In the genomic region with DNA sequence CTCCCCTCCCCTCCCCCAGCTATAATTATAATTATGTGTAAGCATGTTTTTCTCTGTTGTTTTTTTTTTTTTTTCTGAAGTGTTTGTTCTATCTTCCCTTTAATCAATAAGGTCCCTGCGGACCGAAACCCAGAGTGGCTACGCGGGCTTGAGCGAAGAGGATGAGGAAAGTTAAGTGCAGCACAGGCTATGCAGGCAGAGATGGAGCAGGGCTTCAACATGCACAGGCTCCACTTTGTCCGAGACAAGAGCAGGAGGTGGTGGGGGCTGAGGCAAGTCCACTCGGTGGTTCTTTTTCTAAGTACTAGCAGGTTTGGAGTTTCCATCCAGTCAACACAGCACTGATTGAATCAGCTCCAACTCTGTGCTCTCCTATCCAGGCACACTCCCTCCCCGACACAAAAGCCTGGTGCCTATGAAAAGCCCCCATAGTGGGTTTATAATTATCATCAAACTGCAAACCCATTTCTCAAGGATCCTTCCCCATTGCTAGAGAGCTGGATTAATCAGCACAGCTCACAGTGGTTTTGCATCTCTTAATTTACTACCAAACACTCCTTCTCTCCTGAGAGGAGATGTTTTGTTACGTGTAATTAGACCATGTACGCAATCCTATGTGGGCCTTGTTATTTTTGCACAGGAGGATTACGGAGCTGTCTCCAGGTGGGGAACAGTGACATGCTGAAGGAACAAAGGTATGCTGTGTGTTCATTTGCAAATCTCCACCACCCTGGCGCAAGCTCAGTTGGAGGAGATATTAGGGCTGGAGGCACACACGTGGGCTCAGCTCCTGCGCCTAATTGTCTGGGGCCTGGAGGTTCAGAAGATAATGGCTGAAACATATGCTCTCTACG, we compare ENCODE assay signal across 26 mouse cellular contexts. TPM values are rescaled to one million over a fixed set of nuclear protein-coding genes. Genes with fewer than 3 reads are reported as not detected.
A peak's percentile ranks its signal among the peaks of the same experiment; 100 is the strongest.
DNase-seq lines count a peak whose midpoint lies in the region; ATAC-seq and TF ChIP-seq lines count a peak whose summit lies in the region.
"Had no signal": no experiment of that assay in that cellular context is flagged by ENCODE, and none has a peak within 500 bp of the region (broad histone marks: within the 10 kb centered on the region; RNA-seq: fewer than 3 reads in every experiment).

No protein-coding gene starts in this region.

- intact Hi-C loops in left cerebral cortex, postnatal 14 days (cut with DNase I) = no loop called here

- WGBS in forebrain, embryonic 10.5 days = 59% methylated on average over 15 of the region's 15 CpGs
- WGBS in forebrain, postnatal 0 days = 44% methylated on average over 15 of the region's 15 CpGs
- WGBS in midbrain, embryonic 13.5 days = 51% methylated on average over 15 of the region's 15 CpGs
- 54% methylated on average over 15 of the region's 15 CpGs for WGBS in midbrain, postnatal 0 days
- 61% methylated on average over 15 of the region's 15 CpGs for WGBS in embryonic facial prominence, embryonic 14.5 days
- 60% methylated on average over 15 of the region's 15 CpGs for WGBS in hindbrain, embryonic 15.5 days

- H3K9ac ChIP-seq in forebrain, postnatal 0 days = no peak overlapping the region
- no peak overlapping the region for H3K9ac ChIP-seq in midbrain, embryonic 13.5 days (replicated peaks)
- H3K9ac ChIP-seq in midbrain, postnatal 0 days (replicated peaks; ENCODE audit: low read length, poor library complexity, severe bottlenecking) = no peak overlapping the region
- H3K9ac ChIP-seq in embryonic facial prominence, embryonic 14.5 days (ENCODE audit: low read depth, low read length) = no peak overlapping the region
- H3K9ac ChIP-seq in hindbrain, embryonic 15.5 days = no peak overlapping the region
- H3K9ac ChIP-seq: heart, embryonic 12.5 days; liver, embryonic 15.5 days; lung, embryonic 15.5 days had no signal

- H3K4me3 ChIP-seq in forebrain, embryonic 10.5 days = no peak overlapping the region
- H3K4me3 ChIP-seq in forebrain, postnatal 0 days (ENCODE audit: low read depth, low read length) = no peak overlapping the region
- no peak overlapping the region for H3K4me3 ChIP-seq in midbrain, embryonic 13.5 days (replicated peaks)
- no peak overlapping the region for H3K4me3 ChIP-seq in midbrain, postnatal 0 days (ENCODE audit: low read depth, low read length)
- no peak overlapping the region for H3K4me3 ChIP-seq in embryonic facial prominence, embryonic 14.5 days (ENCODE audit: low read depth, low read length)
- H3K4me3 ChIP-seq in hindbrain, embryonic 15.5 days = no peak overlapping the region
- H3K4me3 ChIP-seq: heart, embryonic 12.5 days; left cerebral cortex, adult 2 months; limb, embryonic 10.5 days; liver, embryonic 15.5 days; lung, embryonic 15.5 days; myocyte had no signal

- no peaks in the 10 kb centered on the region for H3K36me3 ChIP-seq in forebrain, embryonic 10.5 days (replicated peaks)
- H3K36me3 ChIP-seq in forebrain, postnatal 0 days (ENCODE audit: insufficient read depth) = no peaks in the 10 kb centered on the region
- H3K36me3 ChIP-seq in midbrain, embryonic 13.5 days = no peaks in the 10 kb centered on the region
- H3K36me3 ChIP-seq in midbrain, postnatal 0 days (ENCODE audit: insufficient read depth, low read length) = no peaks in the 10 kb centered on the region
- H3K36me3 ChIP-seq in embryonic facial prominence, embryonic 14.5 days (ENCODE audit: control insufficient read depth, insufficient read depth, low read length) = no peaks in the 10 kb centered on the region
- H3K36me3 ChIP-seq in hindbrain, embryonic 15.5 days = no peaks in the 10 kb centered on the region
- H3K36me3 ChIP-seq: heart, embryonic 12.5 days; limb, embryonic 10.5 days; liver, embryonic 15.5 days; lung, embryonic 15.5 days had no signal

- no peaks in the 10 kb centered on the region; the same call in 1 of the 2 replicates for H3K27me3 ChIP-seq in forebrain, embryonic 10.5 days (ENCODE audit: poor library complexity, severe bottlenecking)
- H3K27me3 ChIP-seq in forebrain, postnatal 0 days (ENCODE audit: insufficient read depth, low read length) = no peaks in the 10 kb centered on the region
- H3K27me3 ChIP-seq in midbrain, embryonic 13.5 days = no peaks in the 10 kb centered on the region
- H3K27me3 ChIP-seq in midbrain, postnatal 0 days (ENCODE audit: insufficient read depth, low read length) = no peaks in the 10 kb centered on the region
- H3K27me3 ChIP-seq in embryonic facial prominence, embryonic 14.5 days (replicated peaks; ENCODE audit: control insufficient read depth, insufficient read depth, low read length) = no peaks in the 10 kb centered on the region
- no peaks in the 10 kb centered on the region for H3K27me3 ChIP-seq in hindbrain, embryonic 15.5 days
- H3K27me3 ChIP-seq: heart, embryonic 12.5 days; liver, embryonic 15.5 days; lung, embryonic 15.5 days had no signal

- H3K4me2 ChIP-seq in forebrain, postnatal 0 days (ENCODE audit: low read depth) = no peak overlapping the region
- 0 out of 2 replicates have a peak overlapping the region, but pooled peaks have one; percentile 5 for H3K4me2 ChIP-seq in midbrain, embryonic 13.5 days (replicated peaks)
- H3K4me2 ChIP-seq in midbrain, postnatal 0 days (ENCODE audit: low read depth, low read length, poor library complexity, severe bottlenecking) = no peak overlapping the region
- no peak overlapping the region for H3K4me2 ChIP-seq in embryonic facial prominence, embryonic 14.5 days (ENCODE audit: low read depth, low read length)
- H3K4me2 ChIP-seq in hindbrain, embryonic 15.5 days = no peak overlapping the region
- H3K4me2 ChIP-seq: heart, embryonic 12.5 days; liver, embryonic 15.5 days; lung, embryonic 15.5 days had no signal

- no peak for ATAC-seq in forebrain, postnatal 0 days
- ATAC-seq in midbrain, embryonic 13.5 days = peak; percentile 82
- no peak for ATAC-seq in midbrain, postnatal 0 days (ENCODE audit: low FRiP score)
- peak; percentile 91 for ATAC-seq in embryonic facial prominence, embryonic 14.5 days (ENCODE audit: low read depth)
- no peak for ATAC-seq in hindbrain, embryonic 15.5 days (ENCODE audit: low FRiP score, low read depth)
- ATAC-seq: intestine, postnatal 0 days had no signal

- no peak for DNase-seq in forebrain, embryonic 10.5 days (ENCODE audit: extremely low spot score, low spot score)
- no peak for DNase-seq in forebrain, postnatal 0 days
- DNase-seq in midbrain, postnatal 0 days (ENCODE audit: low spot score) = no peak
- peak; percentile 47 for DNase-seq in embryonic facial prominence, embryonic 14.5 days (ENCODE audit: low spot score)
- DNase-seq in left cerebral cortex, postnatal 14 days (ENCODE audit: low spot score in 2 of 2) = no peak
- DNase-seq in layer of hippocampus, postnatal 14 days (ENCODE audit: low spot score in 2 of 2) = no peak
- DNase-seq: cerebellum, adult 2 months; cerebellum, postnatal 25 days; gastrocnemius, postnatal 14 days; heart, adult 11 months; heart, postnatal 10 days; kidney, postnatal 4 days; liver; lung, postnatal 36 days; thymus, adult 2 months; thymus, postnatal 4 days had no signal

- no peaks in the 10 kb centered on the region for H3K9me3 ChIP-seq in forebrain, embryonic 10.5 days
- H3K9me3 ChIP-seq in forebrain, postnatal 0 days (ENCODE audit: low read length) = no peaks in the 10 kb centered on the region
- no peaks in the 10 kb centered on the region for H3K9me3 ChIP-seq in midbrain, embryonic 13.5 days
- H3K9me3 ChIP-seq in midbrain, postnatal 0 days (ENCODE audit: low read length) = no peaks in the 10 kb centered on the region
- no peaks in the 10 kb centered on the region; the same call in 1 of the 2 replicates for H3K9me3 ChIP-seq in embryonic facial prominence, embryonic 14.5 days (ENCODE audit: control insufficient read depth, low read length)
- no peaks in the 10 kb centered on the region for H3K9me3 ChIP-seq in hindbrain, embryonic 15.5 days
- H3K9me3 ChIP-seq: limb, embryonic 10.5 days; liver, embryonic 15.5 days; lung, embryonic 15.5 days had no signal

- TF ChIP-seq CTCF in forebrain, postnatal 0 days (IDR thresholded peaks at IDR 0.05; ENCODE audit: low read depth) = no peak
- TF ChIP-seq CTCF in midbrain, postnatal 0 days (IDR thresholded peaks at IDR 0.05) = no peak

- peaks cover 13% of the 10 kb centered on the region for H3K4me1 ChIP-seq in forebrain, embryonic 10.5 days
- H3K4me1 ChIP-seq in forebrain, postnatal 0 days (ENCODE audit: insufficient read depth) = peaks cover 4% of the 10 kb centered on the region; the same call in 1 of the 2 replicates
- peaks cover 8% of the 10 kb centered on the region for H3K4me1 ChIP-seq in midbrain, embryonic 13.5 days (replicated peaks)
- H3K4me1 ChIP-seq in midbrain, postnatal 0 days (ENCODE audit: insufficient read depth, low read length) = no peaks in the 10 kb centered on the region
- no peaks in the 10 kb centered on the region for H3K4me1 ChIP-seq in embryonic facial prominence, embryonic 14.5 days (ENCODE audit: control insufficient read depth, insufficient read depth, low read length)
- H3K4me1 ChIP-seq in hindbrain, embryonic 15.5 days (replicated peaks) = 0 out of 2 replicates have a peak, but pooled peaks cover 3% of the 10 kb centered on the region
- H3K4me1 ChIP-seq: liver, embryonic 15.5 days; lung, embryonic 15.5 days had no signal

- 0 out of 2 replicates have a peak overlapping the region, but pooled peaks have one; percentile 8 for H3K27ac ChIP-seq in forebrain, embryonic 10.5 days
- H3K27ac ChIP-seq in forebrain, postnatal 0 days (ENCODE audit: low read depth, low read length) = no peak overlapping the region
- peak overlapping the region; percentile 30; the same call in 1 of the 2 replicates for H3K27ac ChIP-seq in midbrain, embryonic 13.5 days
- no peak overlapping the region for H3K27ac ChIP-seq in midbrain, postnatal 0 days (ENCODE audit: low read depth, low read length)
- H3K27ac ChIP-seq in embryonic facial prominence, embryonic 14.5 days (replicated peaks; ENCODE audit: low read depth, low read length) = no peak overlapping the region
- H3K27ac ChIP-seq in hindbrain, embryonic 15.5 days (replicated peaks) = 0 out of 2 replicates have a peak overlapping the region, but pooled peaks have one; percentile 13
- H3K27ac ChIP-seq: left cerebral cortex, adult 2 months; limb, embryonic 10.5 days; liver, embryonic 15.5 days; lung, embryonic 15.5 days had no signal

RNA-seq across cellular contexts. Expression of gene Kirrel3, which starts 39.0 kb away (rescaled TPM):
- 2.5 and 3.0 TPM in 2 replicates for polyA plus RNA-seq in forebrain, embryonic 10.5 days (2016; fragmentation: Nextera tagmentation; extraction: Ambion mirVana)
- 28.9 and 35.3 TPM in 2 replicates for total RNA-seq in forebrain, postnatal 0 days (2014; rRNA removed)
- 41.1 and 57.6 TPM in 2 replicates for polyA plus RNA-seq in forebrain, postnatal 0 days (2015; fragmentation: Nextera tagmentation; extraction: Ambion mirVana)
- 24.0 and 30.0 TPM in 2 replicates for polyA plus RNA-seq in midbrain, embryonic 13.5 days (2015; fragmentation: Nextera tagmentation; extraction: Ambion mirVana)
- total RNA-seq in midbrain, postnatal 0 days (2014; rRNA removed) = 47.2 and 55.2 TPM in 2 replicates
- 56.3 and 61.4 TPM in 2 replicates for polyA plus RNA-seq in midbrain, postnatal 0 days (2015; fragmentation: Nextera tagmentation; extraction: Ambion mirVana)
- 6.9 and 9.3 TPM in 2 replicates for polyA plus RNA-seq in embryonic facial prominence, embryonic 14.5 days (2014; fragmentation: Nextera tagmentation; extraction: Ambion mirVana)
- 38.2 and 50.1 TPM in 2 replicates for polyA plus RNA-seq in hindbrain, embryonic 15.5 days (2015; fragmentation: Nextera tagmentation; extraction: Ambion mirVana)
- 10 to 100 TPM; 72.5 to 75.9 TPM for total RNA-seq in left cerebral cortex, postnatal 14 days (2021)
- 10 to 100 TPM; 43.9 to 50.2 TPM for total RNA-seq in layer of hippocampus, postnatal 14 days (2021)
- total RNA-seq: megakaryocyte-erythroid progenitor cell, adult 5-6 weeks had no signal

Comparison
In these comparisons a context has a peak if more than half of its experiments do, and no peak if none do; other contexts are left out.
1. H3K27ac ChIP-seq: peak in forebrain, embryonic 10.5 days (single experiment), midbrain, embryonic 13.5 days (single experiment) and hindbrain, embryonic 15.5 days (single experiment); none in forebrain, postnatal 0 days (single experiment), midbrain, postnatal 0 days (single experiment) and embryonic facial prominence, embryonic 14.5 days (single experiment).
2. ATAC-seq: peak in midbrain, embryonic 13.5 days (single experiment) and embryonic facial prominence, embryonic 14.5 days (single experiment); none in forebrain, postnatal 0 days (single experiment), midbrain, postnatal 0 days (single experiment) and hindbrain, embryonic 15.5 days (single experiment).